Mouse (Mus musculus) spleen, postnatal 10 days (tissue): Measurements from ENCODE around the gene Prkca.

Experiments
- DNase-seq, 2 experiments: peaks; one replicate each; pipeline ENCODE4 v3.0.0; 2021 to 2022; ENCODE audit warnings: low spot score in 2 of 2

Prkca gene

DNA sequence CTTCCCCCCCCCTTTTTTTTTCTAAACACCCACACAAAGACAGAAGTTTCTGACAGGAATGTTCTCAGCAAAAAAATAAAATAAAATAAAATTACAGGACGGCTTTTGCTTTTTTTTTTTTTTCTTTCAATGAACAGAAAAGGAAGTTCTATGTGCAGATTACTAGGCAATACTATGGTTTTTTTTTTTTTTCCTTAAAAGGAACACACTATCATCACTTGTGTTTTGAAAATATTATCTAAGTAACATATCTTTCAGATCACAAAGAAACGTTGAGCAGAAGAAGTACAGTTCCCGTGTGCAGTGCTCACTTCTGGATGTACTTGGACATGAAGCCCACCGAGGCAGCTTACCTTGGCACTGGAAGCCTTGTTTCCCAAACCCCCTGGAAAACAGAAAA, 3.4 kb downstream of the Prkca start:
- no peak for DNase-seq

DNA sequence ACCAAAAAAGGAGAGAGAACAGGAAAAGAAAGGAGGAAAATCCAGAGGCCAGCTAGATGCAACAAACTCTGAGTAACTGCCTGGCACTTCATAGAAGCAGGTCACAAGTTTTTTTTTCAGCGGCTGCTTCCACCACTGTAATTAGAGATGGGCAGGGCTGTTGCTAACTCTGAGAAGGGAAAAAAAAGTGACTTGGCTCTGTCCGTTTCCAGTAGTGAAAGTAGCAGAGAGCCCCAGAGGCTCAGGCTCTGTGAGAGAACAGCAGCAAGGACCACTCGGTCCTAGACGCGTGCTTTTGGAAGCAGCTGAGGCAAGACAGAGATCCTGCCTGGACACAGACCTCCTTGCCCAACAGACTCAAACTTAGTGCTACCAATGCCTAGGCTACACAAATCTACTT, 7.3 kb downstream of the Prkca start:
- no peak for DNase-seq

DNA sequence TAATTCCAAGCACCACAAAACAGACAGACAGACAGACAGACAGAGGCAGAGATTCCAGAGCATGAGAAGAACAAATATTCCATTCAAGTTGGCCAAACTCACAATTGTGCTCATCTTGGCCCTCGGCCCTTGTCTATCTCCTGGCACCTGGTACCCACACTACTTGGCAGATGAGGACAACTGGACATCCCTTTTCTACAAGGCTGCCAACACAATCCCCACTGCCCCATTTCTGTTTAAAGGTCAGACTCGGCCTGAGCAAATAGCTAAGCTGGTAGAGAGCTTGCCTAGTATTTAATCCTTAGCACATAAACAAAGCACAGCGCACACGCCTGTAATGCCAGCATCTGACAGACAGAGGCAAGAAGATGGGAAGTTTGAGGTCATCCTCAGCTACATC, 8.2 kb downstream of the Prkca start:
- no peak for DNase-seq

DNA sequence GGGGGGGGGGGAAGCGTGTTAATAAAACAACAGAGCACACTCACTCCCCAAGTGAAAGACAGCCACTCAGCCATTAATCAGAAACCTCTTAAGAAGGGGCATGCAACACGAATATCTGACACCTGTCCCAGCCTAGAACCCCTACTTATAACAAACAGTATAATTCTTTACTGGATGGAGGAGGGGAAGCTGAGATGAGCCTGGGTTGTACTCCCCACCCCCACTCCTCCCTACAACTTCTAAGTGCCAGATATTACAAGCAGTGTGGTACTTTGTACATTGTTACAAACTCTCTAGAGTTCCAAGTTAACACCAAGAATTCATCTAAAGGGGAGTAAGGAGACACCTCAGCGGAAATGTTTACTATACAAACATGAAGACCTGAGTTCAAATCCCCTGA, 9.1 kb downstream of the Prkca start:
- no peak for DNase-seq

DNA sequence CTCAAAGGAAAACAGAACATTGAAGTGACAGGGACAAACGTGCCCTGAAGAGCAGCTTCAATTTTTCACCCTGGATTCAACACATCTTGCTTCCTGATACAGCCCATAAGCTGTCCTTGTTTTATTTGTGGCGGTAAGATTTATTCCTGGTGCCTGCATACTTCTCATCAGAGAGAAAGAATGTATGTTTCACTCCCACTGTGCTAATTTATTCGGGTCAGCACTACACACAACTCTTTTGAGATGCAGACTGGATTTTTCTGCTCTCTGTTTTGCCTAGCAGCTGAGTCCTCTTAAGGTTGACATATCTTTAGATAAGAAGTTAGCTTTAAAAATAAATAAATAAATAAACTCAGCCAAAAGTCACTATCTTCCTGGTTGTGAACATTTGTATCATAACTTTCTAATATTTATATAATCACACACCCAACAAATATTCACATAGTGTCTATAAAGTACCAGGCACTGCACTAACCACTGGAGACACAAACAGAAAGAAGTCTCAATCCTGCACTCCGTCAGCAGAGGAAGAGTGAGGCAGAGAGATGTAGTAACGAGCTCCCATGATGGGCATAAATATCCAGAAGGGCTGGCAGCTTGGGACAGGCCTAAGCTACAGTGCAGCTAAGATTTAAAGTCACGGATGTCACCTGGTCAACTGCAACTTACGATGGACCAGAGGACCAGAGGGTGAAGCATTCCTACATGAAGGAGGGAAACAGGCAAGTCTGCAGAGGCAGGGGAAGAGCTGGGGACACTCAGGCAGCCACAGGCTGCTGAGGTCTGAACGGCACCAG, 9.9 kb downstream of the Prkca start:
- DNase-seq: no peak

DNA sequence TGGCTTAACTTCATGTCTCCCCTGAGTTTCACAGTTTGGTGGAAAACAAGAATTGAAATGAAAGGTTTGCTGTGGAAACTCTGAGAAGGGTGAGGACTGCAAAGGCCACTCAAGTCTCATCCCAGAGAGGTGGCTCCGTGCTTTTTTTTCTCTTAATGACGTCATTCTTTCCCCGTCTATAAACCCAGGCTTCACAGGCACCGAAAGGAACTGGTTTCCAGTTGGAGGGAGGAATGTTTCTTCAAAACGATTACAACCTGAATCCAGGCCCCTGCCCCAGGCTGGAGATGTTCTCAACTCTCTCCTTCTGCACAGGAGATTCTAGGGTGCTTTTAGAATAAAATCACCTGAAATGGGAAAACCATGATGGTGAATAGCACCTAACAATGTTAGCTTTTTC, 10.7 kb downstream of the Prkca start:
- no peak for DNase-seq

DNA sequence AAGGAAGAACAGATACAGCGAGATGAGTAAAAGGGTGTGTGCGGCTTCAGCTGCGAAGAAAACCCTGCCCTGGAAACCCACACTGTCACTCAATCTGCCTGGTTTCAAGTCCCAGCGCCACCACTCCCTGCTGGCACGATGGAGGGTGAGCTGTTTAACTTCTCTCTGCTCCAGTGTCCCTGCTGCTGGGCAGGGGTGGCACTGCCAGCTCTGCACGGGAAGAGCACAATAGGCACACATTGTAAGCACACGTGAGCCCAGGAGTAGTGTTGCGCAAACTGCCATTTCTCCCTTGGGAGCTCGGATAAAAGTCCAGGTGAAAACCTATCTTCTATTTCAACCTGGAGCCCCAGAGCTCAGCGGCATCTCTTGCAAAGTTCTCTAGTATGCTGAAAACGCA, 12.9 kb downstream of the Prkca start:
- DNase-seq: no peak

DNA sequence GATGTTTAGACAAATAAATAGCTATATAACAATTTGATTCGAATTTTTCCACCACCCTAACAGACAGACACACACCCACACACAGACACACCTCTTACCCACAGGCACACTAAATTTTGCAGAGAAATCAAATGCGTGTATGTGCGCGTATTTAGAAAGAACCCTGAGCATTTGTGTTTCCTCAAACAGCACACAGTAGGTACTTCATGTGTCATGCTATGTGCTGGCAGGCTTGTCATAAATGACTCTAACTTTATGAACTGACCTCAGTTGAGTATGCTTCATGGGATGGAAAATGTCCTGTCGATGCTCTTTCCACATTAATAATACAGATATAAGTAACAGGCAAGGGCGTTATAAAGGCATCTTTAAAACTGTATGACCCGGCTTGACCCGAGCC, 17.8 kb downstream of the Prkca start:
- DNase-seq: no peak

DNA sequence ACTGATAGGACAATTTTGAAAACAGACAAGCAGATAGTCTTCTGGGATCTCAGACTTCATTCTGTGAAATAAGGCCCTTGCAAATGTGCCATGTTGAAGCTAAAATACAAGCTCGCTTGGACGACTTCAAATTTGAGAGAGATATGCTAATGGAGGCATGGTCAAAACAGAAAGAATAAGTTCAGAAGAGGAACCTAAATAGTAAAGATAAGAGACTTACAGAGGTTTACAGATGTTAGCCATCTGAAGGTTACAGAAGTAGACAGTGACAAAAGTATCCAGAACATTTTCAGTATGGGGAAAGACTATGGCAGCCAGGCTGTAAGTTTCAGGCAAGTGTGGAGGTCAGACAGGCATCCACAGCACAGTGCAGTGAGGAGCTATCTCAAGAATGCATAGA, 21.6 kb downstream of the Prkca start:
- DNase-seq: no peak

DNA sequence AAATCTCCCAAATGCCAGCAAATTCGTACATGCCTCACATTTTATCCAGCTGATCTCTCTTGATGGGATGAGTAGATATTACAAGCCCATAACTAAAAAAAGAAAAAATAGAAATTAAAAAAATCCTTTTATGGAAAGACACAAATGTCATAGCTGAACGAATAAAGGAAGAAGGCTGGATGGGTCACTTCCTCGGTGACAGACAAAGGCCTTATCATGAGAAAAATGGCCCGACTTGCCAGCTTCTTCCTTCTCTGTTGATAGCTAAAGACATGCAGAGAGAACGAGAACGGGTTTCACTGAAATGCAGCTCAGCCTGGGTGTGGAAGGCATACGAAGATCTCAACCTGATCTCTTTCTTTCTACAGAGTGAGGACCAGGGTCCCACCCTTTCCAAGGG, 23.2 kb downstream of the Prkca start:
- DNase-seq: no peak

DNA sequence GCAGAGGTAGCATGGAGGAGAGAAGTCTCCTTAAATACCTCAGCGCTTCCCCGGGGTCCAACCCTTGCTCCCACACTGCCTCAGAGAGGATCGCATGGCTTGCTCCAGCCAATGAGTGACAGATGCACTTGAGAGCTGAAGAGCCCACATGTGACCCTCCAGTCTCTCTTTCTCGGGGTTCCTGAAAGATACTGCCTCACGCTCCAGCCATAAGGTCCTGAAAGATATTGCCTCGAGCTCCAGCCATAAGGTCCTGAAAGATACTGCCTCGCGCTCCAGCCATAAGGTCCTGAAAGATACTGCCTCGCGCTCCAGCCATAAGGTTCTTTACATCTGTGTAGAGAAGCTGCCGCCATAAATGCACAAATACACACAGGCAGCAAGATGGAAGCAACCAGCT, 24.6 kb downstream of the Prkca start:
- no peak for DNase-seq

DNA sequence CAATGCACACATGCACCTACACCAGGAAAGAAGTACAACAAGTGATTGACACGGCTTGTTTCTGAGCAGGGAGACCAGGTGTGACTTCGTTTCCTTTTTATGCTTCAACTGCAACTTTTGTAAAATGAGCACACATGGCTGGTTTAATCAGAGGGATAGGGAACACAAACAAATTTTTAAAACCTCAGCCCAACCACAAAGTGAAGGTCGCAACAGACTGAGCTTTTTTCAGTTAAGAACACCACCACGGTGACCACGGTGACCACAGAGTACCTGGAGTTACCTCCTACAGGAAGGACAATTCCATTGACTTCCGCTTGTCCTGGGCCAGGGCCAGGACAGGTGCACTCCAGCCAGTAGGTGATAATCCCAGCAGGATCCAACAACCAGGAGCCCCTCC, 25.9 kb downstream of the Prkca start:
- DNase-seq: no peak

DNA sequence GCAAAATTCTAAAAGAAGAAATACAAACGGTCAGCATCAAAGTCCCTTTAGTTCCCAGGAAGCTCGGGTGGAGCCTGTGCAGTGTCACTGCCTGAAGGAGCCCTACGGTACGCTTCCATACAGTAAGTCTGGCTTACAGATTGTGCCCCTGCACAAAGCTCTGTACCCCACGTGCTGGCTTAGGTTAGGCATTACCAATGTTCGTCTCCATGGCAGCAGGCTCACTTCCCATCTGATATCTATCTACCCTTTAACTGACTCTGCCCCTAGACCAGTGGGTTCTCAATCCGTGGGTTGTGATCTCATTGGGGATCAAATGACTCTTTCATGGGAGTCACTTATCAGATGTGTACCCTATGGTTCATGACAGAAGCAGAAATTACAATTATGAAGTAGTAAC, 28.0 kb downstream of the Prkca start:
- no peak for DNase-seq

DNA sequence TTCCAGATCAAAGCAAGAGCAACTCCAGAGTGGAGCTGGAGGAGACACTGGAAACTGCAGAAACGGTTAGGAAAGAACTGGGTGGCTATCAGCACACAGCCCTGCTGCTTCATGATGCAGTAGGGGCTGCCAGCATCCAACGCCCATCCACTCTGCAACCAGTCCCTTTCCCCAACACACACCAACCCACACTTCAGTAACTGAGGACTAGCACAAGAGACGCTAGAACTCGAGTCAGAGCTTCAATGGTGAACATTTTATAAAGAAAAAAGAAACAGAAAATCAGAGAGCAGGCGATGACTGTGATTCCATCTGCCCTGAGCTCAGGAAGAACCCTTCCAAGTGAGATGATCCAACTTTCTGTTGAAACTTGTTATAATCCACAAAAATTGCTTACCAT, 31.2 kb downstream of the Prkca start:
- DNase-seq: no peak

DNA sequence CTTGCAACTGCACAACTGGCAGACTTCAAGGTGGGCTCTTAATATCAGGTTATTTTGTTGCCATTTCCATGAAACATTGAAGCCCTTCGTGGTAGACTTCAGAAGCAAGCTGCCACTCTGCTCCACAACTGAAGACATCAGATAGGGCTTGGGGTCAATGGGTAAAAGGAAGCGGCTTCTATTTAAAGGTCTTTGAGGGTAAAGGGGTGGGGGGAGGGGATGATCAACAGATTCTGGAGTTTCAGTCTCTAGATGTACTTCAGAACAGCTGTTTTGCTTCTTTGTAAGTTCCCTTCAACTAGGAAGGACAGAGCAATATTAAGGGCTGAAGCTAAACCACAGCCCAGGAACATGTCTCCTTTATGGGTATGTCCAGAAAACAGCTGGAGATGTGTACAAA, 31.8 kb downstream of the Prkca start:
- no peak for DNase-seq

DNA sequence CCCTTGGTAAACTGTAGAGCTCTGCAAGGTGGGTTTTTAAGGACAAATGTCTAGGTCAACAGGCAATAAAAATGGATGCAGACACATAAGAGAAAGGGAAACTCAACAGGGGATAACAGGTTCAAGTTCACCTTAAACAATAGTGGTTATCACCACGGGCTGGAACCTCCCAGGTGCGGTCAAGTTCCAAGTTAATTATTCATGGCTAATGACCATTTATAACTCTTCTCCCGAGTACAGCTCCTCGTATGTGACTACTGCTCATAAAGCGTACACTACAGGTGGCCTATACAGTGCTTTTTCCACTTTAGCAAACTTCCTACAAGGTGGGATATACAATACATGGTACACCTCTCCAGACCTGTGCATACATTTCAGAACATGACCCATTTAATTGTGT, 33.9 kb downstream of the Prkca start:
- DNase-seq: no peak

DNA sequence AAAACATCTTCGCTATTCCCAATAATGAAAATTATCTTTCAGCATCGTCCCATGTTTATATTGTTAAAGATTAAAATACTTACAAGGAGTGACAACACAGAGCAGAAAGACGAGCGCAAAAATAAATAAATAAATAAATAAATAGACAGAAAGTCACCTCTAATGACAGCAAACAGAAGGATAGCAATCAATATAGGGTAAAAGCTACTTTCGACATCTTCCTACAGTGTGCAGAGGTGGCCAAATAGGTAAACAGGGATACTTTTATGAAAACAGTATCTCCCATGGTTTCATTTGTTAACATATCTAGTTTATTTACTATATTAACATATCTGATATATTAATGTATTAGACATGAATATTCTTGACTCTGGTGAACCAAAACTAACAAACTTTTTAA, 35.5 kb downstream of the Prkca start:
- DNase-seq: no peak

DNA sequence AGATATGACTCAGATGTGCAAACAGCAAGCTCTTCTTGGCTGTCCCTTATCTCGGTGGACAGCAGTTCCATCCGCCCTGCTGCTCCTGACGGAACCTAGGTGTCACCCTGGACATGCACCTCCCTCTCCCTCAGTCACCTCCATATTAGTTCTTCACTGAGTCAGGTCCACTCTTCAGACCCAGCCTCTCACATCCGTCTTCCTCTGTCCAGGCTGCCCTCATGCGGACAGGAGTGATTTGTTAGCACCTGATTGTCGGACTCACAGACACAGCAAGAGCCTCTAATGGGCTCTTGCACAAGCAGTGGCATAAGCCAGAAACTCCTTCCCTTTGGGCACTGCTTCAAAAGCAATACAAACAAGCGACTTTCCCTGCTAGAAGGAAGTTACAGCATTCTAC, 36.5 kb downstream of the Prkca start:
- no peak for DNase-seq

DNA sequence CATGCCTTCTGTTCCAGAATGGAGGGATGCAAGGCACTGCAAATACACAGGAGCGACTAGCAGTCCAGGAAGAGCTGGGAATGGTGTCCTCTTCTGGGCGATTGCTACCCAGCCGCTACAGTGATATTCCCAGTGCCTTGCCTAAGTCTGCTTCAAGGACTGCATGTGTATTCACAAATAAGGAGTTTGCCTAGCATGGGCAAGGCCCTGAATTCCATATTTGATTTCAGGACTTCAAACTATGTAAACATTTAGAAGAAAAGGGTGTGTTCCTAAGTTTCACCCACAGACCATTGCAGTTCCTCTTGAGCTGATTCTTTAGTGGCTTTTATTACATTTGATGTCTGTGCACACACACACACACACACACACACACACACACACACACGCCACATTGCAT, 39.9 kb downstream of the Prkca start:
- DNase-seq: no peak

DNA sequence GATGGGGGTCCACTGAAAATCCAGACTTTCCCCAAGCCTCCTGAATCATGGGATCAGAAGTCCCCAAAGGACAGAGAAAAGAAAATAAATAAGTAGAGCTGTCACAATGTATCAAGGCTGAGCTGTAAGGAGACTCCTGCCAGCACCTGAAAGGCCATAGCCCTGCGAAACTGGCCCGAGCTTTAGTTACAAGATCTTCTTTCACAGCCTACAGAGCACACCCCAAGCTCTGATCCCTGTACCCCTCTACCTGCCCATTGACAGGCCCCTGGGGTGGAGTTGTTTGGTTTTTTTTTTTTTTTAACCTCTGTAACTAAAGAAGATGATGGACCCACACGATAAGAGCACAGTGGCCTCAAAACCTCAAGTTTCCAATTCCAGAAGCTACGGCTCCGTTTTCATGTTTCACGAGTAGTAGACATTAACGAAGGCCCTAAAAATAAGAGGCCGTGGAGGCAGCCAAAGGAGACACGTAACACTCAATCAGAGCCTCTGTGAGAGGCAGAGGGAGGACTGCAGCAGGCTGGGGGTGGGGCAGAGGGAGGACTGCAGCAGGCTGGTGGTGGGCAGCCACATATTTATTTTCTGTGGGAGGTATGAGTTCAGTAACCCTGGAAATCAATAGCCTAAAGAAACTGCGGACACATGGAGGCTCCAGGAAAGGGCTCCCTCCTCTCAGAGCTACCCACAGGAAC, 41.8 kb downstream of the Prkca start:
- DNase-seq: no peak

DNA sequence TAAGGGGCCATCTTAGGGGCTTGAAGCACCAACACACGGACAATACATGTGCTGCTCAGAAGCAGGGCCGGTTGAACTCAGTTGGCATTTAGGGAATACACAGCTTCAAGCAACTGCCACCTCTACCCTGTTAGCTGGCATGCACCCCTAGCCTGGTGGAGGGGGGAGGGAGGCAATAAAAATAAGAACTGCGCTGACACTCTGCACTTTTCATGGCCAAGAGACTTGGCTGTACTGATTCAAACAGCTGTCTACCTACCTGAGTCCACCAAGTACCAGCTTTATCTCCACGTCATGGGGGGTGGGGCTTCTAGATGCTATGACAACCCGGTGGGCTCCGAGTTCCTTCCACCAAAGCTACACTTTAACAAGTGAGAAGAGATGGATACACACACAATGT, 42.7 kb downstream of the Prkca start:
- no peak for DNase-seq

DNA sequence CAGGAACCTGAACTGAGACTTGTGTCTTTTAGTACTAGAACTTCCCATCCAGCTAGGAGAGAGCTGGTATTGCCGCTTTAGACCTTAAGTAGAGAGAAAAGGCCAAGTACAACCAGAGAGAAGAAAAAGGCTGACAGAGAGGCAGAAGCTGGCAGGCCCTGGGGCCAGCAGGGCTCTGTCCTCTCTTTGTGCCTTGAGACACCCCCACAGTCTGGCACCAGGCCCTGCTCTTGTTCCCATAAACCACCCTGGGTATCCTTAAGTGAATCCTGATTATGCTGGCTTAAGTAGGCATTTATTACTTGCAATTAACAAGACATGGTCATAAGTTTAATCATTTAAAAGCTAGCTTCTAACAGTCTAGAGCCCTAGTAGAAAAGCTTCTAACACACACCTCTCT, 43.3 kb downstream of the Prkca start:
- DNase-seq: no peak

DNA sequence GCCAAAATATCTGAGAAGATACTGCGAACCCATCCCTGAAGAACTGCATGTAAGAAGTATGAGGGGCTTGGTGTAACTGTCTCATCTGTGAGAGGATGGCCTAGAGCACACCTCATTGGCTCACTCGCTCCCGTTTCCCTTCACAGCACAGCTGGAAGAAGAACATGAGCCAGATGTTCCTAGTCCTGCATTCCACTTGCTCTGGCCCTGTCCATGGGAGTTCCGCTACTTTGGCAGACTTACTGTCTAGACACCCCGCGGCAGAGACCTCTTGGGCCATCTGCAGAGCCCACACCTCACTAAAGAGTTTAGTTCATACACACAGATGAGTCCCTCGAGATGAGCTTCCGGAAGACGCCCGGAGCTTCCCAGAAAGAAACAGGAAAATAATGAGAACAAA, 43.8 kb downstream of the Prkca start:
- no peak for DNase-seq

DNA sequence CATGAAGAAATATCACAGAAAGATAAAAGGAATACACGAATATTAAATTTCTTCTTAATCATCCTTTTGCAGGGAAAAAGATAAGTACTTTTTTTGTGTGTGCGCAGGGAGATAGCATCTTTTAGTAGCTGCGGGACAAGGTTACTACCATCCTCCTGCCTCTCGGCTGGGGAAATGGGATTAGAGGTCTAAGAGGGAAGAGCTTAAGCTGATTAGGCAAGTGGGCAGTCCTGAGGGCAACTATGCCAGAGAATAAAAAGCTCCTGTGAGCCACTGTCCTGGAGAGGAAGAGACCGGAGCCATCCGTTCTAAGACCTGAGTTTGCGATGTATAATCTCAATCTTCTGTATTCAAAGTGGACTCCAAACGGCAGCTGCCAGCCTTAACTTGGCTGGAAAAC, 45.8 kb downstream of the Prkca start:
- no peak for DNase-seq
